Mouse (Mus musculus) olfactory bulb, adult 2 months (tissue): ENCODE measurements around the gene Rsrc1.

Source experiments
- CTCF ChIP-seq: fragments of 200-500 bp; IDR thresholded peaks from 2 replicates; pipeline ENCODE4 v1.5.1; 2012; ENCODE audit warnings: low read depth, mild to moderate bottlenecking, low read length, moderate library complexity; ENCODE audit not compliant: insufficient read depth
- POLR2A ChIP-seq: fragments of 200-500 bp; IDR thresholded peaks from 2 replicates; pipeline ENCODE4 v1.6.1; 2012; ENCODE audit warnings: mild to moderate bottlenecking, low read depth, low read length, moderate library complexity; ENCODE audit not compliant: insufficient read depth

GRCm38 (mm10) chr3:67309644-67310311 lies 328.6 kb downstream of the Rsrc1 start:
- TF ChIP-seq CTCF: no peak
- no peak for TF ChIP-seq POLR2A
